Mouse (Mus musculus) lung, postnatal 25 days (tissue): ENCODE measurements around the gene Abcc1.

Experiments
- DNase-seq: peaks from one replicate; pipeline ENCODE4 v3.0.0; 2022; ENCODE audit warnings: low spot score

Gene Abcc1

GRCm38 (mm10) chr16:14376352-14376751 lies 15.0 kb downstream of the Abcc1 start:
- DNase-seq = no peak

GRCm38 (mm10) chr16:14377321-14377720 lies 16.0 kb downstream of the Abcc1 start:
- peak; percentile 22 for DNase-seq

GRCm38 (mm10) chr16:14378654-14379053 lies 17.3 kb downstream of the Abcc1 start:
- DNase-seq = no peak

GRCm38 (mm10) chr16:14379888-14380287 lies 18.5 kb downstream of the Abcc1 start:
- no peak for DNase-seq

GRCm38 (mm10) chr16:14381061-14381665 lies 19.8 kb downstream of the Abcc1 start:
- DNase-seq = no peak

GRCm38 (mm10) chr16:14399303-14399702 lies 37.9 kb downstream of the Abcc1 start:
- DNase-seq = no peak

- DNase-seq = no peak
Observed at GRCm38 (mm10) chr16:14403507-14403906, 42.1 kb downstream of the Abcc1 start.

GRCm38 (mm10) chr16:14405636-14406035 lies 44.3 kb downstream of the Abcc1 start:
- DNase-seq = no peak

- DNase-seq = no peak
Observed at GRCm38 (mm10) chr16:14409124-14409523, 47.8 kb downstream of the Abcc1 start.

GRCm38 (mm10) chr16:14409776-14410175 lies 48.4 kb downstream of the Abcc1 start:
- no peak for DNase-seq

- DNase-seq = no peak
Observed at GRCm38 (mm10) chr16:14410611-14411010, 49.3 kb downstream of the Abcc1 start.

- DNase-seq = no peak
Observed at GRCm38 (mm10) chr16:14411156-14411555, 49.8 kb downstream of the Abcc1 start.

- DNase-seq = no peak
Observed at GRCm38 (mm10) chr16:14412551-14412950, 51.2 kb downstream of the Abcc1 start.

- DNase-seq = no peak
Observed at GRCm38 (mm10) chr16:14415206-14415605, 53.8 kb downstream of the Abcc1 start.

GRCm38 (mm10) chr16:14416957-14417618 lies 55.7 kb downstream of the Abcc1 start:
- DNase-seq = no peak

GRCm38 (mm10) chr16:14420496-14421132 lies 59.3 kb downstream of the Abcc1 start:
- DNase-seq = no peak

GRCm38 (mm10) chr16:14422081-14422480 lies 60.7 kb downstream of the Abcc1 start:
- DNase-seq = no peak

- no peak for DNase-seq
Observed at GRCm38 (mm10) chr16:14429371-14429770, 68.0 kb downstream of the Abcc1 start.

GRCm38 (mm10) chr16:14432996-14433395 lies 71.6 kb downstream of the Abcc1 start:
- no peak for DNase-seq

GRCm38 (mm10) chr16:14435526-14435925 lies 74.2 kb downstream of the Abcc1 start:
- no peak for DNase-seq

- DNase-seq = no peak
Observed at GRCm38 (mm10) chr16:14437446-14437982, 76.2 kb downstream of the Abcc1 start.

GRCm38 (mm10) chr16:14438561-14438960 lies 77.2 kb downstream of the Abcc1 start:
- no peak for DNase-seq

- DNase-seq = no peak
Observed at GRCm38 (mm10) chr16:14439081-14439480, 77.7 kb downstream of the Abcc1 start.
